Mouse (Mus musculus) G1E (cell line): ENCODE data around the gene Pou2f2.

Source experiments
- CTCF ChIP-seq: IDR thresholded peaks from 2 replicates; pipeline ENCODE4 v1.5.1; 2012; ENCODE audit warnings: low read depth, low read length, inconsistent platforms, mixed read lengths
- GATA1 ChIP-seq: IDR thresholded peaks from 2 replicates; pipeline ENCODE4 v1.6.1; 2012; ENCODE audit warnings: borderline replicate concordance, low read length, inconsistent platforms, mixed read lengths
- GATA2 ChIP-seq: IDR thresholded peaks from 2 replicates; pipeline ENCODE4 v1.6.1; 2012; ENCODE audit warnings: low read depth, low read length, inconsistent platforms, borderline replicate concordance
- POLR2AphosphoS5 ChIP-seq: IDR thresholded peaks from 2 replicates; pipeline ENCODE4 v1.6.1; 2012; ENCODE audit warnings: low read depth, low read length, inconsistent platforms; ENCODE audit not compliant: insufficient replicate concordance
- TAL1 ChIP-seq: conservative IDR thresholded peaks from 2 replicates; pipeline ENCODE4 v1.6.1; 2012; ENCODE audit warnings: low read depth, low read length, inconsistent platforms, mixed read lengths

DNA sequence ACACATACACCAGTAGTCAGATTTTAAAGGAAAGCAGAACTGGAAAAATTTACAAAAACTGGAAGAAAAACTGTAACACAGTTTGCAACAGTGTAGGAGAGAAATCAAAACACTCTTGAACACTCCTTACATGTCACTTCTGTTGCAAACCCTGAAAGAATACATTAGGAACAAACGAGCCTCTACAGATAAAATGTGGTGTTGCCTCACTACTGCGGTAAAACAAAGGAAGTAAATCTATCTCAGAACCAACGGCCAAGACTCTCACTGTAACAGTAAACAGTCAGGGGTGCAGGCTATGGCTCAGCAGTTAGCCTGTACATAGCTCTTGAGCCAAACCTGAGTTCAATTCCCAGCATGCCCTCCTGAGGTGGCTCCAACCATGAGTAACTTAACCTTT lies 33.6 kb upstream of the Pou2f2 start:
- TF ChIP-seq CTCF = no peak
- no peak for TF ChIP-seq TAL1
- TF ChIP-seq GATA1 = no peak
- TF ChIP-seq POLR2AphosphoS5 = no peak
- no peak for TF ChIP-seq GATA2
